Mouse (Mus musculus): ENCODE data around the gene Paqr3. TPM values are rescaled to one million over a fixed set of nuclear protein-coding genes. Genes with fewer than 3 reads are reported as not detected.

The Paqr3 gene
- total RNA-seq, 2 experiments from 2014 or later: 27.7 to 28.3 TPM

DNA sequence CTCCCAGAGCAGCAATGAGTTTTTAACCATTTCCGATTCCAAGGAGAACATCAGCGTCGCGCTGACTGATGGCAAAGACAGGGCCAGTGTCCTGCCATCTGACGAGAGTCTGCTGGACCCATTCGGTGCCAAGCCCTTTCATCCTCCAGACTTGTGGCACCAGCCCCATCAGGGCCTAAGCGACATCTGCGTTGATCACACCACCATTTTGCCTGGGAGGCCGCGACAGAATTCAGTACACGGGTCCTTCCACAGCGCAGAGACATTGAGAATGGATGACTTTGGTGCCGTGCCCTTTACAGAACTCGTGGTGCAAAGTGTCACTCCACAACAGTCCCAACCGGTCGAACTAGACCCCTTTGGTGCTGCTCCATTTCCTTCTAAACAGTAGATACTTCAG lies 23.6 kb downstream of the Paqr3 start:
- intact Hi-C loops (cut with DNase I): no loop called here
- no peak for DNase-seq (ENCODE audit: low spot score in 2 of 2)

DNA sequence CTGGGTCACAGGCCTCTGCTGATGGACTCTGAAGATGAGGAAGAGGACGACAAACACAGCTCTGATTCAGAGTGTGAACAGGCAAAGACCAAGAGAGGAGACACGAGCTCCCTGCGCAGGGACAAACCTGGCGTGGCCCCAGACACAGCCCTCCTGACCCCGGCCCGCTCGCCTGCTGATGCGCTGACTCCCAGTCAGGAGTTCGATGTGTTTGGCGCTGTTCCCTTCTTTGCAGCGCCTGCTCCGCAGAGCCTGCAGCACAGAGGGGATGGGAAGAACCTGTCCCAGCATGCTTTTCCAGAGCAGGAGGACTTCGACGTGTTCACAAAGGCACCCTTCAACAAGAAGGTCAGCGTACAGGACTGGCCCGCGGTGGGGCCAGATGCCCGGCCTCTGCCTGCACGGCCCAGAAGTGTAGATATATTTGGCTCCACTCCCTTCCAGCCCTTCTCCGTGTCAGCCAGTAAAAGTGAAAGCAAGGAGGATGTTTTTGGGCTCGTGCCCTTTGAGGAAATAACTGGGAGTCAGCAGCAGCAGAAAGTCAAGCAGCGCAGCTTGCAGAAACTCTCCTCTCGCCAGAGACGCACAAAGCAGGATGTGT lies 24.3 kb downstream of the Paqr3 start:
- no peak for DNase-seq (ENCODE audit: low spot score in 2 of 2)
- intact Hi-C loops (cut with DNase I): no loop called here

DNA sequence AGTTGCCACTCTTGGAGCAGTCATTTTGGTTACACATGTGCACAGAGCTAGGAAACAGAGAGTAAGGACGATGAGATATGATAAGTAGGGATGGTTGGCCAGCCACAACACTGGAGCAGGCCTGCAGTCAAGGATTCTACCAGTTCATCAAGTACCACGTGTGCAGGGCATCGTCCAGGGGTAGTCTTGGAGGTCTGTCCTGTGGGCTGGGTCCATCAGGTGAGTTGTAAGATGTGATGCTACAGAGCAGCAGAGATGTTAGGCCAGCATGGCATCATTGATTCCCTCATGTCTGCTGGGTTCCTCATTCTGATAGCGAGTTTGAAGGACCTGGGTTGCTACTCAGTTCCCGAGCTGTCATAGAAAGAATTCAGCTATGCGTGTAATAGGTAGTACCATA lies 26.3 kb downstream of the Paqr3 start:
- intact Hi-C loops (cut with DNase I): no loop called here
- DNase-seq (ENCODE audit: low spot score in 2 of 2): no peak

DNA sequence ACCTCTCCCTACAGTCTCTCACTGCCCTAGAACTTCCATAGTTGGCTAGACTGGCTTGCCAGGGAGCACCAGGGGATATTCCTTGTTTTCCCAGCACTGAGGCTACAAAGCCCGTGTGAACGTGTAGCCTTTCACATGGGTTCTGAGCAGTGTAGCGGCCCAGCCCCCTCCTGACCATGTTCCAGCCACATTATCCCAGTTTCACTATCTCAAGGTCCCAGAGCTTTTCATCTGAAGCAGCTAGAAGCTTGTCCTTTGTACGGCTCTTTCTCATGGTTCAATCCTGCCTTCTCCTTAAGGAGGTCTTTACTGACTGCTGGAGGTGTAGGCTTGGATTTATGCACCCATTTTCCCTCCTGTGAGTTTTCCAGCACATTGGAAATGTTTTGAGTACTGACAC lies 26.9 kb downstream of the Paqr3 start:
- DNase-seq (ENCODE audit: low spot score in 2 of 2): no peak
- intact Hi-C loops (cut with DNase I): no loop called here

DNA sequence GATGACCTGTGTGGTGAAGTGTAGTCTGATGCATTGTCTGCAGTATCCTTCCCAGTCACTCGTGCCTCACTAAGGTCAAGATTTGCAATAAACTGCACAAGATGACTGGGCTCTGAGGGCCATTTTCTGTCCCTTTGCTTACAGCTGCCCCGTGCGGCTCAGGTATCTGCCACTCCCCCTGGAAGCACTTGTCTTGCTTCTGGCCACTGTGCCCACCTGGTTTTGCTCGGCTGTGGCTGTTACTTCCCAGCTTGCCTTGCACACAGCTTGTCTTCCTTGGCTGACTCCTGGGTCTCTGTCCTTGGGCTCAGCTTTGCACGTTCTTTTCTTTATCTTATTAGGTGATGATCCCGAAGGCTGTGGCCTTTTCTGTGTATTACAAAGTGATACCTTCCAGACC lies 27.7 kb downstream of the Paqr3 start:
- intact Hi-C loops (cut with DNase I): no loop called here
- DNase-seq (ENCODE audit: low spot score in 2 of 2): no peak

DNA sequence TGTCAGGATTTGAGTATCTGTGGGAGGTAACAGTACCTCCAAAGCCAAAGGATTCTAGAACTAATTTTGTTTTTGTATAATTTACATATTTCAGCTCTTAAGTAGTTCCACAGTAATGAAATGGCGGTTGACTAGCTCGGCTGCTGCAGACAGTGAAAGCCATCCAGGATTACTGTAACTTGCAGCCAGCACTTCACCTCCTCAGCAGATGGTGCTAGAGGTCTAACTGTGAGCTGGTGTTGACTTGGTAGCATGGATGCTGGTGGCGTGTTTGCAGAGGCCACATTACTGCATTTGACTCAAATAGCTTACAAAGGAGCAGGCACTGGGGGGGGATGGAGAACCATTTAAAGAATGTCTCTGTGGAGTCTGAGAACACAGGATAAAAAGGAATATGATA lies 29.9 kb downstream of the Paqr3 start:
- intact Hi-C loops (cut with DNase I): no loop called here
- DNase-seq (ENCODE audit: low spot score in 2 of 2): peak; percentile 42 to 80

DNA sequence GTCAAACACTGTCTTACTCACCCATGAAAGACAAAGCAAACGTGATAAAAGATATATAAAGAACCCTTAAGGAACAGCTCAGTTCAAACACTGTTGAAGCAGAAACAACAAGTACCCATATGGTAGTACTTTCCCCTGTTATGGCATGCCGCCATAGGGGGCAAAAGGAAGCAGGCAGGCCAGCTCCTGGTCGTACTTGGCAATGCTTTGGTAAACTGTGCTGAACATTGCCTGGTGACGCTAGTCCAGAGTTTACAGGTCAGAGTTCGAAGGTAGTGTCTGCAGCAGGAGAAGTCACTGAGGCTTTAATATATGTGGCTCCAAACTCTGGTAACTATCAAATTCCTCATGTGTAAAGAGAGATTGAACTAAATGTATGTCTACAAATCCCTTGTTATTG lies 32.8 kb downstream of the Paqr3 start:
- no peak for DNase-seq (ENCODE audit: low spot score in 2 of 2)
- intact Hi-C loops (cut with DNase I): no loop called here

DNA sequence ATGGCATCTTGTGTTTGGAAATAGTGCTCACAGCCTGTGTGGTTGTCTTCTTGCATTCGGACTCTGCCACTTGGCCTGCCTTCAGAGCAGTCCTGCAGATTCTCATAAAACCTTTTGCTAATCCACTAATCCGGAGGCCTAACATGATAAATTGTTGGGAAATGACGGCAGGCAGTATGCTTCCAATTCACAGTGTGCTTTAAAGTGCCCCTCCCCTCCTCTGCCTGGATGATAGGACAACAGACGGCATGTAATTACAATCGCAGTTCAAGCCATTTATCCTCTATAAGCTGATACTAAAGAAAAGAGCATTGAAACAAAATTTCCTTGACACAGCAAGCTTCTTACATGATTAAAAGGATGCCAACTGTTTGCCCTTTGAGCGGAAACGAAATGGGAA lies 33.7 kb downstream of the Paqr3 start:
- DNase-seq (ENCODE audit: low spot score in 2 of 2): no peak
- intact Hi-C loops (cut with DNase I): no loop called here

DNA sequence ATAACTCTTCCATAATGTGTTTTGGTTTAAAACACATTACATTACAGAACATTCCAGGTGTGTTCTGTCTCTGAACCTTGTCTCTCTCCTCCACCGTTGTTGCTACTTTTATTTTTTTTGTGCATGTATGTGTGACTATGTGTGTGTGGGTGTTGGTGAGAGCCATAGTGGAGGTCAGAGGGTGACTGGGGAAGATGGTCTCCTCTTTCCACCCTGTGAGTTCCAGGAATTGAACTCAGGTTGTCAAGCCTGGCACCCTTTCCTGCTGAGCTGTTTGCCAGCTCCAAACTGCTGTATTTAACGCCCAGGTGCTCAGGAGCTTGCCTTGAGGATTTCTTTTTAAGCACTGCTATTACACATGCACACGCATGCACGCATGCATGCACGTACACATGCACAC lies 35.2 kb downstream of the Paqr3 start:
- DNase-seq (ENCODE audit: low spot score in 2 of 2): no peak
- intact Hi-C loops (cut with DNase I): no loop called here

DNA sequence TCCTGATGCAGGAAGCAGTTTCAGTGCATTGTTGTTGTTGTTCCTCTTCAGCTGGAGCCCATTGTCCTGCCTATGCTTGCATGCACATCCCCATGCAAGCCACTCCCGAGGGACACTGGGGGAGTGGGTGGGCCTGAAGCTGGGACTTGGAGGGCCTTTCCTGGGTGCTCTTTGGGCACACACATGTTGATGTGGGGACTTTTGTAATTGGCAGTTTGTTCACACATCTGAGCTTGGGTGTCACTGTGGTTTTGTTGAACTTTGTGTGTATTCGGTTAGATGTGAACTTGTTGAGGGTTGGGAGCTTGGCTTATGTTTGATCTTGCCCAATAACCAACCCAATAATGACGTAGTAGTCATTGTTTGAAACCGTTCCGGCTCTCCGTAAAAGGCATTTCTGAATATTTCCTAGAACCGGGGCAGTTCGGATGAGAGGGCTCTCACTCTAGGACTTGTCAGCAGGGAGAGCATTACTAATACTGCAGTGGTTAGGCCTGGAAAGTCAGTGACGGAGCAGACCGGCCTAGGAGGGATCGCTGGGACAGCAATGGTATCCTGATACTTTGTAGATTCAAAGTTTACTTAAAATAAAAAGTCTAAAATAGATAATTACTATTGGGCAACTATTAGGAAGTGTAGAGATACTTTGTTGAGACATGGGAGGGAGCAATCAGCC lies 35.8 kb downstream of the Paqr3 start:
- no peak for DNase-seq (ENCODE audit: low spot score in 2 of 2)
- intact Hi-C loops (cut with DNase I): no loop called here

DNA sequence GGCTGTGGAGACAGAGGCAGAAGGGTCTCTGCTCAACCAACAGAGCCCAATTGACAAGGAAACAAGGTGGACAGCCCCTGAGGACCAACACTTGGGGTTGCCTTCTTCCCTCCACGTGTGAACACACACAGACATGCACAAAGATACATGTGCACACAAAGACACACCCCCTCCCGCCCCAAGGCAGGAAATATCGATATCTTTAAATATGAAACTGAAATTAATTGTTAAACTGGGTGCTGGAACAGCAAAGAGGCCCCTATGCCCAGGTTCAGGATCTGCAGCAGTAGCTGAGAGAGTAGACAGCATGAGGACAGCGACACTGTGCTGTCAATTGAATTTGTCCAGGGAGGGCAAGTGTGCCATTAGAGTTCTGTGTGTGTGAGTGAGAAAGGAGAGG lies 45.6 kb downstream of the Paqr3 start:
- intact Hi-C loops (cut with DNase I): no loop called here
- DNase-seq (ENCODE audit: low spot score in 2 of 2): no peak

DNA sequence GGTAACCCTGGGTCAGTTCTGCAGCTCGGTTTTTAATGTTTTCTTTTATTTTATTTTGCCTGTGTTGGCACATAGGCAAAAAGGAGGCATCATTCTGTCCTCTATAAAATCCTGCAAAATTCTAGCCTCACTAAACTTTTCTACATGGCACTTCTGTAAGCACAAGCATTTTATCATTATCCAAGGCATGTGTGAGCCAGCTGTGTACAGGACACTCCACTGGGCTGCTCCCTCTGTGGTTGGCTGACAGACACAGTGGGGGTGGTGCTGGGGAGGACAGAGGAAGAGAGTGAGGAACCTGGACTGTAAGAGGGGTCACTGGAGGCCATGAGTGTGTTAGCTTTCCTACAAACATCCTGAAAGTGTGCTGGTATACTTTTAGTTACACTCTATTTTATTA lies 49.4 kb downstream of the Paqr3 start:
- intact Hi-C loops (cut with DNase I): no loop called here
- no peak for DNase-seq (ENCODE audit: low spot score in 2 of 2)

DNA sequence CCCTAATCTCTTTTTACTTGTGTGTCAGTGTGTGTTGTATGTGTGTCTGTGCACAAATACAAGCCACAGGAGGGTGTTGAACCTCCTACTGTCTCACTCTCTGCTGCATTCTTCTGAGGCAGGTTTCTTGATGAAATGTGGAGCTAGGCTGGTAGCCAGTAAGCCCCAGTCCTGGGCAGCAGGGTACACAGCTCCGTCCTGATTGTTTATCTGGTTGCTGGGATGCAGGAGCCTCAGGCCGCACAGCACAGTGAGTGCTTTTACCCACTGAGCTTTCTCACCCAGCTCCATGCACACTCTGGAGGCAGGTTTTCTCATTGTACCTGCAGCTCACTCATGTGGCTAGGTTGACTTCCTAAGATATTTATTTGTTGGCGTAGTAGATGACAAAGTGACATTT lies 50.5 kb downstream of the Paqr3 start:
- no peak for DNase-seq (ENCODE audit: low spot score in 2 of 2)
- intact Hi-C loops (cut with DNase I): no loop called here

DNA sequence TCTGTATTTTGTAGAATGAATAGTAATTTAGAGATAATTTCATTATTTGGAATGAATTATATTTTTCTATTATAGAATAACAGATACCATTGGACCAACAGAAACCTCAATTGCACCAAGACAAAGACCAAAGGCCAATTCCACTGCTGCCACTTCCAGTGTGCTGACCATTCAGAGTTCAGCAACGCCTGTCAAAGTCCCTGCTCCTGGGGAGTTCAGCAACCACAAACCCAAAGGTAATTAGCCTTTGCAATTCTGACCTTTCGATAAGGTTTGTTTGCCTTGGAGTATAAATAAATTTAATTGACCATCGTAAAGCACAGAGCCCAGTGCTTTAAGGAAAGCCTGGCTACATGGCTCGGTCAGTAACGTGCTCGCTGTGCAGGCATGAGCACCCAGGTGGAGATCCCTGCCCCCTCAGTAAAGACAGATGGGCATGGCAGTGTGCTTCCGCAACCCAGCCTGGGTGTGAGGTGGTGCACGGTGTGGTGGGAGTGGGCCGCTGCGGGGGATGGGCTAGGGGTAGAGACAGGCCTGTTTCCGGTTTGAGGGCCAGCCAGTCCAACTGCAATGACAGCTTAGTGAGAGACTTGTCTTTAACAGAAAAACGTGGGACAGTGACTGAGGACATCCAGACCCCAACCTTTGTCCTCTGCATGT lies 54.5 kb downstream of the Paqr3 start:
- intact Hi-C loops (cut with DNase I): loop anchor here (5.0 kb wide), 1 partner anchor 795 kb away; no protein-coding TSS in a partner anchor
- DNase-seq (ENCODE audit: low spot score in 2 of 2): no peak

DNA sequence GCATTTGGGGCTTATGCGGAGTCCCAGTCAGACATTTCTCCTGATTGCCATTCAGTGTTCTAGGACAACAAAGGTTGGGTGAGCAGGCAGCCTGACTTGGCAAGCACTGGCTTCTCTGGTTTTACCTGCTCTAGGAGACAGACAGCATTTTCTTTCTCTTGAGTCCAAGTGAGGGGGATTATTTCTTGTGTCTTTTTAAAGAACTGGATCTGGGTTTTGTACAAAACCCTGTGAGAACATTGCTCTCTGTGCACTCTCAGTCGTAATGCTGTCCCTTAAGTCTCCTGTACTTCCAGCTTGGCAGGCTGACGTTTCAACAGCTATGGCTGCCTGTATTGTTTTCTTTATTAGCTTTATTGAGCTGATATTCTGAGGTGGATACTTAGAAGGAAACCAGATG lies 55.0 kb downstream of the Paqr3 start:
- intact Hi-C loops (cut with DNase I): loop anchor here (5.0 kb wide), 1 partner anchor 794 kb away; no protein-coding TSS in a partner anchor
- DNase-seq (ENCODE audit: low spot score in 2 of 2): no peak

DNA sequence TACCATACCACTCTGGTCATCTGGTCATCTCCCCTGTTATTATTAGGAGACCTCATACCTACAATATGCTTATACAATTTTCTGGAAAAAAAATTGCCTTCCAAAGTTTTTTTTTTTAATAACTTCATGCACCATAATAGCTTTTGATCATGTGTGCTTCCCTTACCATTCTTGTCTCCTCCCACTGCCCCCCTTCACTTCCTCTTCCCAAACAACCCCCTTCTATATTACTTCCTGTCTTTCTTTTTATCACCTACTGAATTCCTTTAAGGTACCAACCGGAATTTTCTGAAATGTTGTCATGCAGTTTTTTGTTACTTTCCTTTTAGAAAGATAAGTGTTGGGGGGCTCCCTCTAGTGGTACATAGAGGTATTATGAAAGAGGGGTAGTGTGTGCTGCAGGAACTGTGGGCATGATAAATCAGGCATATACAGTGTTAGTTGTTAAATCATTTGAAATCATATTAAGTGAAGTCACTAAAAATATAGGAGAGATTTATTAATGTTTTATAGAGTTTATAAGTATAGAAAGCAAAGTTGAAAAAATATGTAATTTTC lies 55.8 kb downstream of the Paqr3 start:
- peak; percentile 59 to 79 for DNase-seq (ENCODE audit: low spot score in 2 of 2)
- intact Hi-C loops (cut with DNase I): loop anchor here (2.0 to 5.0 kb wide), 2 partner anchors 201 to 793 kb away; no protein-coding TSS in a partner anchor

DNA sequence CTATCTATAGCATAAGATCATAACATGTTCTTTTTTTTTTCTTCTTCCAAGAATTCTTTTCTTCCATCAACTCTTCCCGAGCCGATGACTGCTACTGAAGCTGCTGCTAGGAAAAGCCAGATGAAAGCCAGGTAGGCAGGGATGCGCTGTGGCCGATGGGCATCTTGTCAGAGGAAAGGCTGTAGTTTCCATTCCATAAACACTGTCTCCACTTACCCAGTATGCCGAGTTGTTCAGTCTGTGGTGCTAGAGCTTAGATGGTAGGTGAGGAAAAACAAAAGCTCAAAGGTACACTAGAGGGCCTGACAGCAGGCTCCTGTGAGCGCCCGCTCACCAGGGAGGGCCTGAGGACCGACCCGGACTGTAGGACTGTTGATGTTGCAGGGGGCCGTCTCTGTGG lies 56.6 kb downstream of the Paqr3 start:
- intact Hi-C loops (cut with DNase I): loop anchor here (2.0 to 5.0 kb wide), 2 partner anchors 200 to 792 kb away; no protein-coding TSS in a partner anchor
- DNase-seq (ENCODE audit: low spot score in 2 of 2): no peak

DNA sequence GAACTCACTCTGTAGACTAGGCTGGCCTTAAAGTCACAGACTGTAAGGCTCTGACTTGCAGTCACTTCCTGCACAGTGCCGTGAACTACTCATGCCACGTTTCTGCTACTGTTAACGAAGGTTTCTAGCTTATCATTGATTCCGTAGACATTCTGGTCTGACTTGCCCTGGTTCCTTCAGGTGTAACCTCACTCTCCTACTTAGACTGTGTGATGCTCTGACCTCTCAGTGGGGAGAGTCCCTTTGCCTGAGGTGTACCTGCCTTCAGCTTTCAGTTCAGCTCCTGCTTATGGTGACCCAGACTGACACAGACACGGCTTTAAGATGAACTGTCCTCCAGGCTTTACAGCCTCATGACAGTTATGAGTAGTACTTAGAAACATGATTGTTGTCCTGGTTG lies 57.2 kb downstream of the Paqr3 start:
- intact Hi-C loops (cut with DNase I): loop anchor here (2.0 kb wide), 1 partner anchor 199 kb away; no protein-coding TSS in a partner anchor
- DNase-seq (ENCODE audit: low spot score in 2 of 2): no peak

DNA sequence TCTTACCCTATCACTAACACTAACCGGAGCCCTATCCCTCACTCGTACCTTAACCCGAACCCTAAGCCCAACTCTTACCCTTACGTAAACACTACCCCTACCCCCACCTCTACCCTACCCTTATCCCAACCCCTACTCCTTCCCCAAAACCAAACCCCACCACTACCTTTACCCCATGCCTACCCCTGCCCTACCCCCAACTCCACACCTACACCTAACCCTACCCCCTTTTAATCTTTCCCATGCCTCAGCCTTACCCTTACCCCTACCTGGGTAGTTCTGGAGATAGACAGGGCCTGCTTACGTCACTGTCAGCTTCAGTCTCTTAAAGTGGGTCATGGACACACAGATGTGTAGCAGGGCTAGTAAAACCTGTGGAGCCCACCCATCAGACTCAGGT lies 62.5 kb downstream of the Paqr3 start:
- intact Hi-C loops (cut with DNase I): no loop called here
- no peak for DNase-seq (ENCODE audit: low spot score in 2 of 2)

DNA sequence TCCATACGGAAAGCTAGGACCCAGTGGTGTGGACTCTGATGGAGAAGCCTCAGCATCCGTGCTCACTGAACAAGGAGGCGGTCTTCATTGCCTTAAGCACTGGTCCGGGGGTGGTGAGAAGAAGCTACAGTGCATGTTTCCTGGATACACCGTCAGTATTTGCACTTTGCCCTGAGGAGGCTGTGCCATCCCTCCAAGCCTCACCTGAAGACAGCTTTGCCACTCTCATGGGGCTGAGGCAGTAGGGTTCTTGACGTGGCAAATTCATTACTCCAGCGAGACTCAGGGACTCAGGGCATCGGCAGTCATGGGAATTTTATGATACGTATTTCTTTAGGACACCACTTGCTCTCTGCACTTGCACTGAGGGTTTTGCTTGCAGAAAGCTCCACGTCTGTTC lies 64.7 kb downstream of the Paqr3 start:
- intact Hi-C loops (cut with DNase I): no loop called here
- no peak for DNase-seq (ENCODE audit: low spot score in 2 of 2)

DNA sequence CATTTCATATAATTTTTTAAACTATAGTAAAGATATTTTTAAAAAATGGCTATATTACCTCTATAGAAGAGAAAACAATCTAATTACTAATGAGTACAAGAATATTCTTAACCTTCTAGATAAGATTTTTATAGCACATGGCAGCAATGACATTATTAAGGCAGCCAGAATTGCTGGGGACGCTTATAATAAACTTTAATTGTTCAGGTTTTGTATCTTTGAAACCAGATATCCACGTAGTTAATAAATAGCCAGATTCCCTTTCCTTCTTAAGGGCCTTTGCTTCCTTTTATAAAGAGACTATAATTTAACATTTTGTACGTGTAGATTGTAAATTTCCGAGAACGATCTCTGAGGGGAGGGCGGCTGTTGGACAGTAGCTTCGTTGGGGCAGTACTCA lies 66.1 kb downstream of the Paqr3 start:
- intact Hi-C loops (cut with DNase I): no loop called here

More for the DNA sequence above, 66.1 kb downstream of the Paqr3 start:
- no peak for DNase-seq (ENCODE audit: low spot score in 2 of 2)

Data from left cerebral cortex, postnatal 25 days (tissue).